Mouse (Mus musculus): ENCODE results near the gene Cadps2. TPM values are rescaled to one million over a fixed set of nuclear protein-coding genes. Genes with fewer than 3 reads are reported as not detected.
A peak's percentile ranks its signal among the peaks of the same experiment; 100 is the strongest.

The Cadps2 gene
- polyA plus RNA-seq, 1 experiment from 2014 or later, result 4.7 TPM

DNA sequence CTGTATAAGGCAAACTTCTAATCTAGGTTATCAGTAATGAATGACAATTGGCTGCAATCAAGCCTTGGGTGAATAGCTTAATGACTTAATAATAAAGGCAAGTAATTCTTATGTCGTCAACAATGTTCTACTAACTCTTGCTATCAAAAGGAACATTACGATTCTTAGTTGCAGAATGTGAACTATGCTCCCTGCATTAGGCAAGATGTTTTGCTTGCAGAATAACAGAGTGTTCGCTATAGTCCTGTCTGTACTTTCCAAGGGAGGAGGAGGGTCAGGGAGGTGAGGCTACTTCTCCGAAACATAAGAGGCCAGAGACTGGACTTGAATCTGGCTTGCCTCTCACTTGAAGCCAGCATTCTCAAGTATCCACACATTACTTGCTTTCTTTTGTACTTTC is 446.5 kb downstream of the Cadps2 start:
- 85% methylated on average over 4 of the region's 4 CpGs for WGBS
- ATAC-seq (ENCODE audit: low FRiP score), result no peak
- Histone ChIP-seq H3K27me3 (peaks cover 6% of the 10 kb centered on the region), H3K36me3 (no peaks in the 10 kb centered on the region), H3K4me1 (replicated peaks) (no peaks in the 10 kb centered on the region), H3K4me3 (no peak overlapping the region), H3K27ac (no peak overlapping the region), H3K9me3 (no peaks in the 10 kb centered on the region), H3K9ac (no peak overlapping the region), H3K4me2 (no peak overlapping the region)

DNA sequence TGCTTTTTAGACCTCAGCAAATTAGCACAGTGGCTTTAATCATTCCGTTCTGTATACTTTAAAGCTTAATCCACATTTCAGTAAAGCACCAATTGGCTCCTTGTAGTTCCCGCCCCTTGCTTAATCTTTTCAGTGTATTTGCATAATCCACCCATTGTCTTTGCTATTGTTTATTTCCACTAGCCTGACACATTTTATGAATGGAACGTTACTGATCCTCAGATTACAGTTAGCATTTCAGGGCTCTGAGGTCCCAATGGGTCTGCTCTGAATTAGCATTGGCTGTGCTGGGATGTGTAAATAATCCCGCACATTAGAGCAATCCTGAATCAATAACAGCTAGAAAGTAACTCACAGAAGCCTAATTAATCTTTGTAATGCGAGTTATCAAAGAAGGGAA is 452.5 kb downstream of the Cadps2 start:
- Histone ChIP-seq H3K9ac (no peak overlapping the region), H3K36me3 (no peaks in the 10 kb centered on the region), H3K4me2 (no peak overlapping the region), H3K4me1 (replicated peaks) (peaks cover 14% of the 10 kb centered on the region), H3K4me3 (no peak overlapping the region), H3K27me3 (peaks cover 10% of the 10 kb centered on the region), H3K9me3 (no peaks in the 10 kb centered on the region), H3K27ac (no peak overlapping the region)
- WGBS, result 38% methylated on average over 5 of the region's 5 CpGs
- no peak for ATAC-seq (ENCODE audit: low FRiP score)

DNA sequence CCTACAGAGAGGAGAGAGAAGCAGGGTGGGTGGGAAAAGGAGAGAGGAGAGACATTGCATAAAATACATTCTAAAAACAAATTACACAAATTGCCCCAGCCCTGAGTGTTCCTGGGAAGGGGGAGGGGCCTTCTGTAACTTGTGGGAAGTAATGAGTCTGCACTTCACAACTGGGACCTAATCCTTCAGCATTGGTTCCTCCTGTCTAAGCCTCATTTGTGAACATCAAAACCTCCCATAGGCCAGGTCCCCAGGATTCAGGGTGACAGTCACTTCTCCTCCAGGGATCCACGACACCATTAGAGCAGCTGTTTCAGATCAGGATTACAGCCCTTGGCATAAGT is 456.2 kb downstream of the Cadps2 start:
- Histone ChIP-seq H3K36me3 (no peaks in the 10 kb centered on the region), H3K4me3 (no peak overlapping the region), H3K9me3 (no peaks in the 10 kb centered on the region), H3K9ac (no peak overlapping the region), H3K27ac (no peak overlapping the region), H3K4me2 (peak overlapping the region; percentile 44), H3K27me3 (peaks cover 8% of the 10 kb centered on the region), H3K4me1 (replicated peaks) (peaks cover 17% of the 10 kb centered on the region)
- ATAC-seq (ENCODE audit: low FRiP score), result peak; percentile 46; the same call in 1 of the 2 replicates
- 31% methylated on average over 1 of the region's 1 CpGs for WGBS

GRCm38 (mm10) chr6:23382283-23383003 is 456.8 kb downstream of the Cadps2 start:
- H3K27me3 ChIP-seq, result peaks cover 6% of the 10 kb centered on the region; the same call in 1 of the 2 replicates

GRCm38 (mm10) chr6:23376327-23376726 is 462.9 kb downstream of the Cadps2 start:
- H3K27me3 ChIP-seq, result 0 out of 2 replicates have a peak, but pooled peaks cover 3% of the 10 kb centered on the region
- H3K9me3 ChIP-seq, result no peaks in the 10 kb centered on the region
- ATAC-seq (ENCODE audit: low FRiP score), result no peak
- no peak overlapping the region for H3K27ac ChIP-seq
- 0 out of 2 replicates have a peak, but pooled peaks cover under 1% of the 10 kb centered on the region for H3K4me1 ChIP-seq (replicated peaks)
- no peaks in the 10 kb centered on the region for H3K36me3 ChIP-seq
- no peak overlapping the region for H3K9ac ChIP-seq
- H3K4me2 ChIP-seq, result no peak overlapping the region
- 92% methylated on average over 7 of the region's 7 CpGs for WGBS
- H3K4me3 ChIP-seq, result no peak overlapping the region

More at GRCm38 (mm10) chr6:23382283-23383003, 456.8 kb downstream of the Cadps2 start:
- Histone ChIP-seq H3K27ac (0 out of 2 replicates have a peak overlapping the region, but pooled peaks have one; percentile 6), H3K4me3 (no peak overlapping the region), H3K4me1 (replicated peaks) (peaks cover 17% of the 10 kb centered on the region), H3K36me3 (no peaks in the 10 kb centered on the region), H3K9me3 (no peaks in the 10 kb centered on the region), H3K9ac (no peak overlapping the region), H3K4me2 (peak overlapping the region; percentile 44)
- peak; percentile 49; the same call in 1 of the 2 replicates for ATAC-seq (ENCODE audit: low FRiP score)
- WGBS, result 16% methylated on average over 12 of the region's 12 CpGs

DNA sequence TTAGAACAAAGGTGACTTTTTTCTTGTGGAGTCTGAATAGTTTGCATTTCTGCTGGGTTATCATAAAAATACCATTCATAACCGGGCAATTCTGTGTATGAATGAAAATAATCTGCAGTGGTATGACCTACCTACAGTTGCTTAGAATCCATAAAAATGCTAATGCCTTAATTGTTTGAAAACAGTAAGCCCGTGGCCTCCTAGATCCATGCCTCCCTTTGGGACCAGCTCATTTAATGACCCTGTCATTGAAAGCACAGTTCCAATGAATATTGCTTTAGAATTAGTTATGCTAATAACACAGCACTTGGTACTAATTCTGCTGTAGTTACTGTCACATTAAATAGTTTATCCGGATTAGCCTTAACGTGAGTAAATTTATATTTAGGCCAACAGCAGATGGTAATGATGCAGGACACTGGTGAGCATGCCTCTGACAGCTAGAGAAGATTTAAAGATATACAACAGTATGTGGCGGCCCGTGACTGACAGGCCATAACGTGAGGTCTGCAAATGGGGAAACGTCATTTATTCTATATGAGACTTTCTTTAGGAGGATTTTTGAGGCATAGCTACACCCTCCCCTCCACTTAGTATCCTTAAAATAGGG is 477.3 kb downstream of the Cadps2 start:
- no peak overlapping the region for H3K4me3 ChIP-seq
- no peak overlapping the region for H3K4me2 ChIP-seq
- ATAC-seq (ENCODE audit: low FRiP score), result peak; percentile 54; the same call in 1 of the 2 replicates
- no peak overlapping the region for H3K9ac ChIP-seq
- no peak overlapping the region for H3K27ac ChIP-seq
- peaks cover 14% of the 10 kb centered on the region for H3K4me1 ChIP-seq (replicated peaks)
- WGBS, result 43% methylated on average over 8 of the region's 8 CpGs
- no peaks in the 10 kb centered on the region for H3K36me3 ChIP-seq
- no peaks in the 10 kb centered on the region for H3K27me3 ChIP-seq
- H3K9me3 ChIP-seq, result no peaks in the 10 kb centered on the region

DNA sequence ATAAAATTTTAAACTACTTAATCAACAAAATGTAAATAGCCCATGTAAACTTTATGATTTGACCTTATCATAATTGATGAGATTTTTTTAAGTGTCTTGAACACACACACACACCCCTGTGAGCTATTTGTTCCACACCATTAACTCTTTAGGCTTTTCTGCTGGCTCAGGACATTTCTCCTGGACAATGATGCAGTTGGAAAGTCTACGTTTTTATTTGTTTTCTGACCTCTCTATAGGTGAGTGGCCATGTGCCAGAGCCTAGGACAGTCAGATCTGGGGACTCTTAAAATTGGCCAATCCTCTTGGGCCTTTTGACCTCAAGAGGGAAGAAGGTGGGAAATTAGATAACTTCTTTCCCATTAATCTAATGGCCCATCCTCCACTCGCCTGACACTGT is 478.6 kb downstream of the Cadps2 start:
- Histone ChIP-seq H3K27ac (no peak overlapping the region), H3K4me2 (no peak overlapping the region), H3K9me3 (no peaks in the 10 kb centered on the region), H3K4me1 (replicated peaks) (peaks cover 14% of the 10 kb centered on the region), H3K9ac (no peak overlapping the region), H3K36me3 (no peaks in the 10 kb centered on the region), H3K4me3 (no peak overlapping the region), H3K27me3 (no peaks in the 10 kb centered on the region)
- 62% methylated on average over 2 of the region's 2 CpGs for WGBS
- ATAC-seq (ENCODE audit: low FRiP score), result no peak

DNA sequence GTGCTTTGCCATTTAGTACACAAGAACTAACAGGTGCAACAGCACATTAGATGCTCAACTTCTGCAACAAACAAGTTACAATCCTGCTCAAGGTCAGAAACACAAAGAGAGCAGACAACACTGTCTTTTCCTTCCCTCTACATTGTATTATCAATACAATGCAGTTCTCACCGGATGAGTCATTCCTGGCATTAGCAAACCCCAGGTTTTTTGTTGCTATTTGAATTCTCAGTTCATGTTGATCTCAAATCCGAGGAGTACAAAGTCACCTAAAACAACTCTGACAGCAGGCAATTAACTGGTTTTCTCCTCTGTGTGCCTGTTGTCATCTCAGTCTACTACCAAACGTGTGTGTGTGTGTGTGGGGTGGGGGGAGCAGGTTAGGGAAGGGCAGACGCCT is 483.1 kb downstream of the Cadps2 start:
- no peak for ATAC-seq (ENCODE audit: low FRiP score)
- H3K36me3 ChIP-seq, result no peaks in the 10 kb centered on the region
- H3K27ac ChIP-seq, result no peak overlapping the region
- H3K4me1 ChIP-seq (replicated peaks), result peaks cover 8% of the 10 kb centered on the region; the same call in 1 of the 2 replicates
- H3K9ac ChIP-seq, result no peak overlapping the region
- H3K4me3 ChIP-seq, result no peak overlapping the region
- no peak overlapping the region for H3K4me2 ChIP-seq
- WGBS, result 54% methylated on average over 4 of the region's 4 CpGs
- H3K27me3 ChIP-seq, result no peaks in the 10 kb centered on the region
- H3K9me3 ChIP-seq, result no peaks in the 10 kb centered on the region

- H3K27me3 ChIP-seq, result no peaks in the 10 kb centered on the region
- no peak overlapping the region for H3K4me2 ChIP-seq
- peaks cover 6% of the 10 kb centered on the region; the same call in 1 of the 2 replicates for H3K4me1 ChIP-seq (replicated peaks)
- WGBS, result 4% methylated on average over 7 of the region's 7 CpGs
- no peak overlapping the region for H3K9ac ChIP-seq
- ATAC-seq (ENCODE audit: low FRiP score), result peak; percentile 49; the same call in 1 of the 2 replicates
- H3K9me3 ChIP-seq, result no peaks in the 10 kb centered on the region
- no peaks in the 10 kb centered on the region for H3K36me3 ChIP-seq
- H3K27ac ChIP-seq, result no peak overlapping the region
- H3K4me3 ChIP-seq, result no peak overlapping the region
These were observed 485.7 kb downstream of the Cadps2 start for GRCm38 (mm10) chr6:23353480-23353879.

- H3K36me3 ChIP-seq, result no peaks in the 10 kb centered on the region
- H3K4me3 ChIP-seq, result no peak overlapping the region
- H3K9ac ChIP-seq, result no peak overlapping the region
- WGBS, result 58% methylated on average over 7 of the region's 7 CpGs
- no peaks in the 10 kb centered on the region for H3K9me3 ChIP-seq
- no peak overlapping the region for H3K27ac ChIP-seq
- ATAC-seq (ENCODE audit: low FRiP score), result no peak
- H3K27me3 ChIP-seq, result no peaks in the 10 kb centered on the region
- no peak overlapping the region for H3K4me2 ChIP-seq
- peaks cover 3% of the 10 kb centered on the region for H3K4me1 ChIP-seq (replicated peaks)
These were observed 501.7 kb downstream of the Cadps2 start for GRCm38 (mm10) chr6:23337411-23338063.

DNA sequence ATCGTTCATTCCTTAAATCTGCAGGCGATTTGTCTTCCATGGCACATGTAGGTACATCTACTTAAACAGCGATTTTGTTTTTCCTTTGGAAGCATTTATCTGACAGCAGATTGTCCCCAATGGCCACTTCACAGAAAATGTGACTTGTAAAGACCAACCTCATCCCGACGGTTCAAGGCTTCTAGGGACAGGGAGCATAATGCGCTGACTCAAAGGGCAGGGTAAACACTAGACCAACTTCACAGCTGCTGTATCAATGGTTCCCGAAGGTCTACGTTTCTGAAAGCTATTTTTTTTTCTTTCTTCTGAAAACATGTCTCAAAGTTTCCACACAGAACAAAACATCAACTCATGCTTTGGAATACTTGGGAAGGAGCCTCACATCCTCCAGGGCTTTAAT is 524.3 kb downstream of the Cadps2 start:
- Histone ChIP-seq H3K4me1 (replicated peaks) (no peaks in the 10 kb centered on the region), H3K27ac (no peak overlapping the region), H3K9me3 (no peaks in the 10 kb centered on the region), H3K9ac (no peak overlapping the region), H3K4me2 (no peak overlapping the region), H3K4me3 (no peak overlapping the region), H3K27me3 (no peaks in the 10 kb centered on the region), H3K36me3 (no peaks in the 10 kb centered on the region)
- ATAC-seq (ENCODE audit: low FRiP score), result no peak
- WGBS, result 77% methylated on average over 8 of the region's 8 CpGs

GRCm38 (mm10) chr6:23314291-23314690 is 524.9 kb downstream of the Cadps2 start:
- ATAC-seq (ENCODE audit: low FRiP score), result no peak
- no peaks in the 10 kb centered on the region for H3K36me3 ChIP-seq
- no peak overlapping the region for H3K4me3 ChIP-seq
- no peak overlapping the region for H3K27ac ChIP-seq
- no peak overlapping the region for H3K4me2 ChIP-seq
- H3K9ac ChIP-seq, result no peak overlapping the region
- WGBS, result 56% methylated on average over 5 of the region's 5 CpGs
- H3K4me1 ChIP-seq (replicated peaks), result no peaks in the 10 kb centered on the region
- no peaks in the 10 kb centered on the region for H3K9me3 ChIP-seq
- no peaks in the 10 kb centered on the region for H3K27me3 ChIP-seq
